Mouse (Mus musculus): ENCODE results near the gene Spaca5.
A peak's percentile ranks its signal among the peaks of the same experiment; 100 is the strongest.

Gene Spaca5

DNA sequence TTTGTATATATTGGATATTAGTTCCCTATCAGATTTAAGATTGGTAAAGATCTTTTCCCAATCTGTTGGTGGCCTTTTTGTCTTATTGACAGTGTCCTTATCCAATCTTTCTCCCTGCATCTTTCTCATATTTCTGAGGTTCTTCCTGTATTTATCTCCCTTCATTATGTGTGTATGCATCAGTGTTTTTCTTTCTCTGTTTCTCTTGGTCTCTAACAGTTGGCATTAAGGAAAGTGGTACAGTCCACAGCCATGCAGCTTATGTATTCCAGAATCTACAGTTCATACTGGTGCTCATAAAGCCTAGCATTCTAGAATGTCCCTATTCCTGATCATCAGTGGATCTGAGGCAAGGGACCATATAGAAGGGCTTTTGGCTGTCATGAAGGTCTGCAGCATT, at the start of gene Spaca5:
Spaca5 (plus strand) TSS at position 301 of the 400 bp plus-strand sequence.
- no peak for DNase-seq (ENCODE audit: low read depth, low spot score)

- no peak for DNase-seq (ENCODE audit: low read depth, low spot score)
Measured at GRCm38 (mm10) chrX:21061460-21061859, 6.7 kb upstream of the Spaca5 start.

DNA sequence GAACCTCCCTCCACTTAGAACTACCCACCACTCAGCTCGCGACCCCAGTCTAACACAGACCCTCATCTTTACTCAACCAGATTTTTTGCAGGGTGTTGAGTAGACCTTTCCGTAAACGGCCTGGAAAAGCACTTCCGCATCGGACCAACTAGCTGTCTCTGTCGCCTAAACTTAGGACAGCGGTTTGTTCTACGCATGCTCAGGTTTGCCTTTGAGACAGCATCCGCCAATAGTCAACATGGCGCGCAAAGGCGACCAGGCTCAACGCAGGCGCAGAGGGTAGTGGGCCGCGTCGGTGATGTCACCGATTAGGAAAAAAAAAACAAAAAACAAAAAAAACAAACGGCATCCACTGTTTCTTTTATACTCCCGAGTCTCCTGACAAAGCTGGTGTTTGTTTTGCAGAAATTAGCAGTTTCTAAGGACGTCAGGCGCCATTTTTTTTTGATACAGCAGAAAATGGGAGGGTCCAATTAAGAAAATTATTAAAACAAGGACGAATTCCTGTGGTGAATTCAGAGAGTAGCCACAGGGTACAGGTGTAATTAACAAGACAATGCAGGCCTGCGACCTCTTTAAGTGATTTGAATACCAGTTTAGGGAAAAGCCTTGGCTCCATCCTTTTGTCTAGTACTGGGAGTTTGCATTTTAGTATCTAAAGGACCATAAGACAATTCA, 6.2 kb upstream of the Spaca5 start, which contains the start of gene Zfp182:
Zfp182 (minus strand) TSS at position 451 of the 678 bp plus-strand sequence.
- peak; percentile 93 for DNase-seq (ENCODE audit: low read depth, low spot score)

DNA sequence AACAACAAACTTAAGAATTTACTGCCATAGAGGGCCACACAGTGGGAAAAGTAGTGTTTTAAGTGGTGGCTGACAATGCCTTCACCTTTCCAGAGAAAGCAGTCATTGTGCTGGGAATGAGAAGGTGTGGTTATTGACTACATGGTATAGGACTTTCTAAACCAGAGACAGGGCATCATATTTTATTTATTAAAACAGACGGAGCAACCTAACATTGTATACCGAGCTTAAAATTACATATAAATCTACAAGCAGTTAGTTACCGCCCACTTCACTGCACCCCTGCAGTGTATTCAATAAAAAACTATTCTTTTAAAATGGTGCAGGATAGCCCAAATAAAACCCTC, 5.7 kb upstream of the Spaca5 start:
- no peak for DNase-seq (ENCODE audit: low read depth, low spot score)

DNA sequence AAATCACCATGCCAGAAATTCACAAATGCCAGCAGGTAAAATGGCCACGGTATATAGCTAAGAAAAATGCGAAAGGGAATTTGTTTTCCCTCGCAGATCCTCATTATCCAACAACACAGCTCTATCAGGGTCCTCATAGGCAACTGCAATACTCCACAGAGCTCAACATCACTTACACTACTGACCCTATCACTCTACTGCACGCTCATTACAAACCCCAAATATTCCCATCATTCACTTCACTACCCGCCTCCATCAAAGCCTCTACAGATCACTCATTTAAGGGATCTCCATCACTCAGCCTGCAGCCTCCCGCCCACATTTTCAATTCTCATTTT, 20.4 kb downstream of the Spaca5 start:
- peak; percentile 14 for DNase-seq (ENCODE audit: low read depth, low spot score)

GRCm38 (mm10) chrX:21088983-21089866, 21.0 kb downstream of the Spaca5 start, which contains the start of gene Zfp300:
TSS of gene Zfp300 (minus strand) at chrX:21089527.
- DNase-seq (ENCODE audit: low read depth, low spot score) = peak; percentile 89

- no peak for DNase-seq (ENCODE audit: low read depth, low spot score)
Measured at GRCm38 (mm10) chrX:21089867-21090239, 21.6 kb downstream of the Spaca5 start.

DNA sequence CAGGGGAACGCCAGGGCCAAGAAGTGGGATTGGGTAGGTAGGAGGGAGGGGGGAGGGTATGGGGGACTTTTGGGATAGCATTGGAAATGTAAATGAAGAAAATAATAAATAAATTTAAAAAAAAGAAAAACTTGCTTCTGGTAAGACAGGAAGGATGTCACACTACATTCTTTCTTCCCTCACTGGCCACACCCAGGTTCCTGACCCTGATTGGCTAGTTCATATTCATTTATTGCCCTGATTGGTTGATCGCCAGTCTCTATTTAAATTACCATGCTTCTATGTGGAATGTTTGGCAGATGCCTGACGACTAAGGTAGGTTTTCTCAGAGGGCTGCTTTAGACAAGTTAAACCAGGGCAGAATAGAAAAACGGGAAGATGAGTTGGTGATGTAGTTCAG, 47.3 kb downstream of the Spaca5 start, which contains the start of gene Ssxa1:
Ssxa1 (plus strand) TSS at position 301 of the 400 bp plus-strand sequence.
- no peak for DNase-seq (ENCODE audit: low read depth, low spot score)

Measured in 3T3-L1 (cell line).